Mouse (Mus musculus): Measurements from ENCODE around the gene Olfr1150-ps1. TPM values are rescaled to one million over a fixed set of nuclear protein-coding genes. Genes with fewer than 3 reads are reported as not detected.

Olfr1150-ps1 gene
- total RNA-seq (2023; ENCODE audit: inconsistent age) = not detected in 4 replicates

DNA sequence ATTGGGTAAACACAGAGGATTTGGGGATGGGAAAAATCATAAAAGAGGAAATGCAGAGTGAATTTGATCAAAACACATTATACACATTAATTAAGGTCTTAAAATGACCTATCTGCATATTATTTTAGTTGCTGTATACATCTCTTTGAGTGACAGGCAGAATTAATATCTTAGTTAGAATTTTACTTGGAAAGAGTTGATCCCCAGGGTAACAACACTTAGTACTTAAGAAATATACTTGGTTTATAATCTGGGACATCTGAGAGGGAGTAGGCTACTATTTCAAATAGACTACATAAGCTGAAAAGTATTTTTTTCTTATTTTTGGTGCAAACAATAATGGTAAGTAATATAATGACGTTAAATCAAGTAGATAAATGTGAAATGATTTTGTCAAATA is at the start of gene Olfr1150-ps1:
Gene Olfr1150-ps1 (plus strand): TSS at position 301 of the 400 bp plus-strand sequence.

DNA sequence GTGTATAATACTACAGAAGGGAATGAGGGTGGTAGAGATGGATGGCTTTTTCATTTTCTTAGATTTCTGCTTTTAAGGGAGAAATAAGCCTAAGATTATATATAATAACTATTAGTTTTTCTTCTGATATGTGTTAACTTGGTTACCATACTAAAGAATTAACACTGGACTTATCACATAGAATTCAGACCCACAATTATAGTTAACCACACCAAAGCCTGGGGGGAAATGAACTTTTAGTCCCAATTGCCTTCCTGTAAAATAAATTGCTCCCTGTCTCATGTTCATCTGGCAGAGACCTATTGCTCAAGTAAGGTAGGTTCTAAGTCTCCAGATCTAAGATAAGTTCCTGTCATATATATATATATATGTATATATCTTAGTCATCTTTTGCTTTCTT is 43.5 kb upstream of the Olfr1150-ps1 start, which contains the start of gene Olfr1143:
Gene Olfr1143 (plus strand): TSS at position 301 of the 400 bp plus-strand sequence.

DNA sequence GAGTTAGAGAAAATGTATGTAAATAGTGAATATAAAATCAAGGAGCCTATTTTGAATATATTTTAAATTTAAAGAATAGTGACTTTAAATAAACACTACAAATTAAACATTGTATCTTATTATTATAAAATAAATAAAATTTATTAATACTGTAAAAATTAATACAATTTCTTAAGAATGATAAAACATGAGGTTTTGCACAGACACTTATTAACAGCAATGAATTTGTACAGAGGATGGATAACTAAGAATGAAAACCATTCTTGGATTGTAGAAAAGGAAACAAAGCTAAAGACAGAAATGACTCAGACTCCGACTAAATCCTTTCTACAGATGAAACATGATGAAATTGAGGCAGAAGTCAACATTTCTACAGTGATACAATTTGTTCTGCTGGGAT is 34.3 kb upstream of the Olfr1150-ps1 start, which contains the start of gene Olfr1145:
Gene Olfr1145 (plus strand): TSS at position 301 of the 400 bp plus-strand sequence.

DNA sequence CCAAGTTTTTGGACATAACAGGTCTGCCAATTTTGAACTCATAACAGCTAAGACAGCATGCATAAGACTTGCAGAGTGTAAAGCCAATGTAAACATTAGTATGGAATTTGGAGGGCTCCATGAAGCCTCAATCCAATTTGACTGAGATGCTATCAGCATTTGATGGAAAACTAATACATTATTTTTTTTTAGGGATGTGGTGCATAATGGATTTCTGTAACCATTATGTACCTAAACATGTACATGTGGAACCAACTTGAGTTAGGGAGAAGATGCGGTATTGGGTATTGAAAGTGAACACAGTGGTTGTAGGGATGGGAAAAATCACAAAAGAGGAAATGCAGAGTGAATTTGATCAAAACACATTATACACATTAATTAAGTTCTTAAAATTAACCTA is 13.6 kb upstream of the Olfr1150-ps1 start, which contains the start of gene Olfr1148:
Gene Olfr1148 (plus strand): TSS at position 301 of the 400 bp plus-strand sequence.

DNA sequence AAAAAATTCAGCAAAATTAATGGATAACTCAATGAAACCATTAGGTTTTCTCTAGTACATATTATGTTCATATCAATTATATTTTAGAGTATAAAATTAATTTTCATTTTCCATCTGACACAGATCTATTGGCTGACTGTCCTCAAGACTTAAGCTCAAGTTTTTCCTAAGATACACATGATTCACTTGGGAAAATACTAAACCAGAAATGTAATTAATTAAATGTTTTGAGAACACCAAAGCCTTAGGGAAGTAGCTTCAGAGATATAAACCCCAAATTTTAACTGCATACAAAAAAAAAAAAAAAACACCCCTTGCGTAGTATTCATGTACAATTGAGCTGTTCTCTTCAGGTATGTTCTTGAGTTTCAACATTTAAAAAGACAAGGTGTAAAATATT is 11.8 kb downstream of the Olfr1150-ps1 start, which contains the start of gene Olfr1151:
Gene Olfr1151 (plus strand): TSS at position 301 of the 400 bp plus-strand sequence.

DNA sequence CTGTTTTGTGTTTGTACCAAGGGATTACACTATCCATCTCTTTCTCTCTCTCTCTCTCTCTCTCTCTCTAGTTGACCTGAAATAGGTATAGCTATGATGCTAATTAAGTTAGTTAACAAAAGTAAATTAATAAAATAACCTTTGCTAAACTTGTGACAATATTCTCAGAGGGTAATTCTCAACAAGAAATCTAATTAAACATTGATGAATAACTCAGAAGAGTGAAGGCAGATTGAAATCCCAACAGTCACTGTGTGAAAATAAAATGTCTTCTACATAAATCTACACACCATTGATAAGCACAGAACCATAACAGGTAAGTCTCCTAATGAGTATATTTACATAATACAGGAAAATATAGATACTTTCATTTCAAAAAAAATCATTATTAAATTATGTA is 22.4 kb downstream of the Olfr1150-ps1 start, which contains the start of gene Olfr1152:
Gene Olfr1152 (plus strand): TSS at position 301 of the 400 bp plus-strand sequence.

DNA sequence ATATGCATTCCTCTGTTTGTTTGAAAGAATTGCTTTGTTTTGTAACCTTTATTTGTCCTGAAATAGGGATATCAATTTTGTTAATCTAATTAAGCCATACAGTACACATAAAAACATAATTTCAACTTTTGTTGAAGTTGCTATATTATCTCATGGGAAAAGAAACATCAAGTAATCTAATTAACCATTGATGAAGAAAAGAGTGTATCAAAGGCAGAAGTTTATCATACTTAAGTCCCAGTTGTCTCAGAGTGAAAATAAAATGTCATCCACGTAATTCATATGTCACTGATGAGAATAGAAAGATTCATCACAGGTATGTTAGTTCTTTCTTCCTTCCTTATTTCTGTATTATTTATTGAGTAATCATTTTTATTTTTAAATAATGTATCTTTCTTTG is 50.9 kb downstream of the Olfr1150-ps1 start, which contains the start of gene Olfr1153:
Gene Olfr1153 (plus strand): TSS at position 301 of the 400 bp plus-strand sequence.

Other genes with a start within 250 kb of the Olfr1150-ps1 start
- not detected in 4 replicates for gene Olfr1130, start 237.8 kb upstream of the Olfr1150-ps1 start, total RNA-seq (2023; ENCODE audit: inconsistent age)
- not detected in 4 replicates for gene Olfr1131, start 216.9 kb upstream of the Olfr1150-ps1 start, total RNA-seq (2023; ENCODE audit: inconsistent age)
- gene Olfr1132, start 206.5 kb upstream of the Olfr1150-ps1 start, total RNA-seq (2023; ENCODE audit: inconsistent age) = not detected in 4 replicates
- not detected in 4 replicates for gene Olfr1133, start 196.6 kb upstream of the Olfr1150-ps1 start, total RNA-seq (2023; ENCODE audit: inconsistent age)
- gene Olfr1134, start 185.5 kb upstream of the Olfr1150-ps1 start, total RNA-seq (2023; ENCODE audit: inconsistent age) = not detected in 4 replicates
- not detected in 4 replicates for gene Olfr1135, start 170.3 kb upstream of the Olfr1150-ps1 start, total RNA-seq (2023; ENCODE audit: inconsistent age)
- gene Olfr1136, start 150.0 kb upstream of the Olfr1150-ps1 start, total RNA-seq (2023; ENCODE audit: inconsistent age) = not detected in 4 replicates
- gene Olfr1137, start 130.8 kb upstream of the Olfr1150-ps1 start, total RNA-seq (2023; ENCODE audit: inconsistent age) = not detected in 4 replicates
- not detected in 4 replicates for gene Olfr1138, start 104.0 kb upstream of the Olfr1150-ps1 start, total RNA-seq (2023; ENCODE audit: inconsistent age)
- gene Olfr1140, start 100.2 kb upstream of the Olfr1150-ps1 start, total RNA-seq (2023; ENCODE audit: inconsistent age) = not detected in 4 replicates
- gene Olfr1141, start 90.0 kb upstream of the Olfr1150-ps1 start, total RNA-seq (2023; ENCODE audit: inconsistent age) = not detected in 4 replicates
- gene Olfr152, start 64.5 kb upstream of the Olfr1150-ps1 start, total RNA-seq (2023; ENCODE audit: inconsistent age) = not detected in 4 replicates
- not detected in 4 replicates for gene Olfr1143, start 43.4 kb upstream of the Olfr1150-ps1 start, total RNA-seq (2023; ENCODE audit: inconsistent age)
- gene Olfr1145, start 34.2 kb upstream of the Olfr1150-ps1 start, total RNA-seq (2023; ENCODE audit: inconsistent age) = not detected in 4 replicates
- not detected in 4 replicates for gene Olfr1148, start 13.5 kb upstream of the Olfr1150-ps1 start, total RNA-seq (2023; ENCODE audit: inconsistent age)
- not detected in 4 replicates for gene Olfr1151, start 11.9 kb downstream of the Olfr1150-ps1 start, total RNA-seq (2023; ENCODE audit: inconsistent age)
- gene Olfr1152, start 22.5 kb downstream of the Olfr1150-ps1 start, total RNA-seq (2023; ENCODE audit: inconsistent age) = not detected in 4 replicates
- not detected in 4 replicates for gene Olfr1153, start 51.0 kb downstream of the Olfr1150-ps1 start, total RNA-seq (2023; ENCODE audit: inconsistent age)
- not detected in 4 replicates for gene Olfr1154, start 61.2 kb downstream of the Olfr1150-ps1 start, total RNA-seq (2023; ENCODE audit: inconsistent age)
- gene Olfr1155, start 101.1 kb downstream of the Olfr1150-ps1 start, total RNA-seq (2023; ENCODE audit: inconsistent age) = not detected in 4 replicates
- not detected in 4 replicates for gene Olfr1156, start 109.1 kb downstream of the Olfr1150-ps1 start, total RNA-seq (2023; ENCODE audit: inconsistent age)
- not detected in 4 replicates for gene Olfr1157, start 124.3 kb downstream of the Olfr1150-ps1 start, total RNA-seq (2023; ENCODE audit: inconsistent age)
- gene Olfr74, start 130.7 kb downstream of the Olfr1150-ps1 start, total RNA-seq (2023; ENCODE audit: inconsistent age) = not detected in 4 replicates
- gene Olfr1158, start 146.1 kb downstream of the Olfr1150-ps1 start, total RNA-seq (2023; ENCODE audit: inconsistent age) = not detected in 4 replicates
- not detected in 4 replicates for gene Olfr1160, start 164.3 kb downstream of the Olfr1150-ps1 start, total RNA-seq (2023; ENCODE audit: inconsistent age)
- gene Olfr1161, start 178.8 kb downstream of the Olfr1150-ps1 start, total RNA-seq (2023; ENCODE audit: inconsistent age) = not detected in 4 replicates
- not detected in 4 replicates for gene Olfr73, start 193.7 kb downstream of the Olfr1150-ps1 start, total RNA-seq (2023; ENCODE audit: inconsistent age)
- gene Olfr1162, start 207.1 kb downstream of the Olfr1150-ps1 start, total RNA-seq (2023; ENCODE audit: inconsistent age) = not detected in 4 replicates
- not detected in 4 replicates for gene Olfr1163, start 227.8 kb downstream of the Olfr1150-ps1 start, total RNA-seq (2023; ENCODE audit: inconsistent age)
- not detected in 4 replicates for gene Olfr1164, start 250.0 kb downstream of the Olfr1150-ps1 start, total RNA-seq (2023; ENCODE audit: inconsistent age)

All from B cell, adult (primary cell).